Mouse (Mus musculus) cerebellum, adult 8-10 months (tissue): ENCODE data around the gene Bfar.
"Not testable (repeated sequence)": the region's sequence is repeated elsewhere in the genome, so short reads cannot be mapped to it uniquely, and the experiment has no call there.

Experiments used
- DNase-seq: peaks from one replicate; pipeline ENCODE4 v3.0.0; 2022

The Bfar gene

GRCm38 (mm10) chr16:13671685-13672385 is at the start of gene Bfar, which contains the start of gene 3110001I22Rik:
Gene Bfar (plus strand): TSS chr16:13671858.
Gene 3110001I22Rik (plus strand): TSS chr16:13671929.
- peak; percentile 89 for DNase-seq

- DNase-seq: peak; percentile 7
Observed at GRCm38 (mm10) chr16:13628345-13628744, 43.3 kb upstream of the Bfar start.

DNA sequence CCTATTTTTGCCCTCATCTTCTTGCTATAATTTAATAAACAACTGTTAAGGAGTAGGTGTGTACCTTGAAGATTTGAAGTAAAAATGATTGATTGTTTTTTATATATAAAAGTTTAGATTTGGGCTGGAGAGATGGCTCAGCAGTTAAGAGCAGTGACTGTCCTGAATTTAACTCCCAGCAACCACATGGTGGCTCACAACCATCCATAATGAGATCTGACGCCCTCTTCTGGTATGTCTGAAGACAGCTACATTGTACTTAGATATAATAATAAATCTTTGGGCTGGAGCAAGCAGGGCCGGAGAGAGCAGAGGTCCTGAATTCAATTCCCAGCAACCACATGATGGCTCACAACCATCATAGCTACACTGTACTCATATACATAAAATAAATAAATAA is 33.5 kb upstream of the Bfar start:
- DNase-seq: not testable (repeated sequence)

- DNase-seq: no peak
Observed at GRCm38 (mm10) chr16:13639508-13639907, 32.1 kb upstream of the Bfar start.

DNA sequence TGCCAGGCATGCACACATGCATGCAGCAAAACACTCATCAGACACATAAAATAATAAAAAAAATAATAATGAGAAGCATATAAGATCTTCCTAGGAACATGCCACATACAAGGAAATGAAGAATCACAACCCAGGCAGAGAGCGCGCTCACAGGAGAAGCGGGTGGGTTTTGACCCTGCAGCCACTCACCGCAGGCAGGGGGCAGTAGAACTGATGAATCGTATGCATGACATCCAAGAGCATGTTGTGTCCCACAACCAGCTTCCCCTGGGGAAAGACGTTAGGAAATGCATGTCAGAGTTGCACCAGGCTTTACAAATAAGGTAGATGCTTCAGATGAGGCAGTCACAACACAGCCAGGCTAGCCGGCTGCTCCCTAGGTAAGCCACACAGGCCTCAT is 31.6 kb upstream of the Bfar start:
- DNase-seq: no peak

DNA sequence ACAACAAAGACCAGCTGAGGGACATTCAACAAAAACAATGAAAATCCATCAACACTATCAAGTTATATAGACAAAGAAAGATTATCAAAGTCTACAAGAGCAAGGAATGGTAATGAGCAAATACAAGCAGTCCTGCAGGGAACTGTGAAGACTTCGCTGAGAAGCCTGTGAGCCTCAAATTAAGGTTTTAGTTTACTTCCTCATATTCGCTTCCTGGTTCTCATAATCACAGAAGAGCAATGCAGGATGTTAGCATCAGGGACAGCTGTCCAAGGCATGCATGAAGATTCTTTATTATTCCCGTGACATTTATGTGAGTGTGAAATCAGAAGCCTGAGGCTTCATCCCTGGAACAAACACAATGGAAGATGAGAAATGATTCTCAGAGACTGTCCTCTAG is 27.2 kb upstream of the Bfar start:
- DNase-seq: no peak

- no peak for DNase-seq
Observed at GRCm38 (mm10) chr16:13645930-13646329, 25.7 kb upstream of the Bfar start.

DNA sequence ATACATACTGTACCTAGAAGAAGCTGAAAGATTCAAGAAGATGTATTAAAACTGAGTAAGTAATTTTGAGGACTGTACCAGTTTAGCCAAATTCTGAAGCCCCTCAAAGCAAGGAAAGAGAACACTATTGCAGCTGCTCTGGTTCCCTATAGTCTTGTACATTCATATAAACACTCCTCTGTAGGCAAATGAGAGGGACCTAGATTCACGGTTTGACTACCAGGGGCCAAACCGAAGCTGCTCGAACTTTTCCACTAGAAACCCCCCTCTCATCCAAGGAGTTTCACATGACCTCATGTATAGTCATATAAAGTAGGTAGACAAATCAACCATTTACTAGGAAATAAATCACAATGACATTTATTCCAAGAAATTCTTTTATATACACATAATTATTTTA is 12.8 kb upstream of the Bfar start:
- no peak for DNase-seq

DNA sequence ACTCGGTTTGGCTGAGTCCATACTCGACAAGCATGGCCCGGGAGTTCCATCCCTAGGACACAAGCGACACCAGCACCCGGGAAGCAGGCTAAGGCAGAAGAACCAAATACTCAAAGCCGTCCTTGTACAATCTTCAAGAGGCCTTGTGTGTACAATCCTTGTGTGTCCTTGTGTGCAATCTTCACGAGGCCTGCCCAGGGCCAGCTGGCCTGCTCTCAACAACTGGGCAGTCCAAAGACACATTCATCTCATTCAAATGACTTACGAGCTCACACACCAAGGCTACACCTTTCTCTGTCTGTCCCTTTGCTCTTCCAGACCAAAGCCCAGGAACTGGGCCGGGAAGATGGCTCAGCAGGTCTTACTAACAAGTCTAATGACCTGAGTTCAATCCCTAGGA is 10.9 kb upstream of the Bfar start:
- no peak for DNase-seq

- peak; percentile 92 for DNase-seq
Observed at GRCm38 (mm10) chr16:13667878-13668343, 3.7 kb upstream of the Bfar start, which contains the start of gene Parn. Gene Parn (minus strand): TSS chr16:13668170.

- peak; percentile 22 for DNase-seq
Observed at GRCm38 (mm10) chr16:13668402-13669108, 3.1 kb upstream of the Bfar start.

DNA sequence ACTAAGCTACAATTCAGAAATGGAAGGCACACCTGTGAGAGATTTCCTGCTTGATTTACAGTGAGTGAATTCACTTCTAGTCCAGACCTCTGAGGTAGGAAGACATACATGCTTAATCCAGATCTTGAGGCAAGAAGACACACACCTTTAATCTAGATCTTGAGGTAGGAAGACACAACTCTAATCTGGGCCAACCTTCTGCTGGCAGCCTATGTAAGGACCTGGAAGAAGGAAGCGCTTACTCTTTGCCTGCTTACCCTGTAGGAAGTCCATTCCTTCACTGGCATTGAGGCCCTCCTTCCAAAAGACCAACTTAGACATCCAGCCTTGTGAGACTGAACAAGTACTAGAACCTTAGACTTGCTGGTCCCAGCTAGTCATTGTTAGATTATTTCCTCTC is 2.4 kb upstream of the Bfar start:
- DNase-seq: no peak

- DNase-seq: not testable (repeated sequence)
Observed at GRCm38 (mm10) chr16:13670896-13671295, 762 bp upstream of the Bfar start.

- DNase-seq: peak; percentile 38
Observed at GRCm38 (mm10) chr16:13672386-13672898, 784 bp downstream of the Bfar start.

DNA sequence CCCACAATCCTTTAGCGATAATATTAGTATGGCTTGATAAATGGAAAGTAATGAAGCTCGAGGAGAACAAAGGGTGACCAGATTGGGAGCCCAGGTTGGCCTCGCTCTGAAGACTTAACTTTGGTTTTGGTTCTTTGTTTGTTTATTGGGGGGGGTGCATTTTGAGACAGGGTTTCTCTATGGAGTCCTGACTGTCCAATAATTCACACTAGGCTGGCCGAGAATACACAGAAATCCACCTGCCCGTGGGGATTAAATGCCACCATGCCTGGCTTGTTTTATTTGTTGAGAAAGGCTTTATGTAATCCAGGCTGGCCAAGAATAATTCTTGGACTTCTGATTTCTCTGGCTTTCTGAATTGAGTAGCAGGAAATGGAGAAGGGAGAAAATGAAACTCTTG is 1.5 kb downstream of the Bfar start:
- DNase-seq: no peak

DNA sequence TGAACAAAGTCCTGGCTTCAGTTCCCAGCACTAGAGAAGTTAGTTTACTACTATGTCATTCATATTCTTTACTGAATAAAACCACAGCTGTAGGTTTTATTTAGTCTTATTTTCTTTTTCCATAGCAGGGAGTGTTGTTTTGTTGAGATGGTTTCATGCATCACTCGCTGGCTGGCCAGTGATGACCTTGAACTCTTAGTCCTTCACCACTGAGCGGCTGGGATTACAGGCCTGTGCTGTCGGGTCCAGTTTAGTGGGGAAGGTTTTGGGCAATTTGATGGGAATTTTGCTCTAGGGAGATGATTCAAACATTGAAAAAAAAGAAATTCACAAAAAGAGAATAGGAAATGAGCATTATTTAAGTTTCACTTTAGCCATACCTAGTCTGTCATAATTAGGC is 2.9 kb downstream of the Bfar start:
- no peak for DNase-seq

- DNase-seq: no peak
Observed at GRCm38 (mm10) chr16:13678601-13679319, 7.1 kb downstream of the Bfar start.

DNA sequence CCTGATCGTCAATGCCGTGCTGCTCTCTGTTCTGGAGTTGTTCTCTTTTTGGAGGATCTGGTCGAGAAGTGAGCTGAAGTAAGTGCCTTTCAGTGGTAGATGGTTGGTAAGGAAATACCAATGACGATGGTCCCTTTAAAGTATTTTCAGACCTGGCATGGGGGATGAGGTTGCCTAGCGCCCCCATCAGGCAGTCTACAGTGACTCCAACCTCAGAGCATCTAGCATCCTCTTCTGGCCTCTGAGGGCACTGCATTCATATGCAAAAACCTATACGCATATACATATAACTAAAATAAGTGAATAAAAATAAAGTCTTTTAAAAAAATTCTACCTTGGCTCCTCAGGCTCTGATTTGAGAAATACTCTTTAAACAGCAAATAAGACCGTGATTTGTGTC is 27.3 kb downstream of the Bfar start:
- DNase-seq: no peak

- DNase-seq: peak; percentile 4
Observed at GRCm38 (mm10) chr16:13702184-13702583, 30.5 kb downstream of the Bfar start.

GRCm38 (mm10) chr16:13704676-13705075 is 33.0 kb downstream of the Bfar start:
- no peak for DNase-seq

DNA sequence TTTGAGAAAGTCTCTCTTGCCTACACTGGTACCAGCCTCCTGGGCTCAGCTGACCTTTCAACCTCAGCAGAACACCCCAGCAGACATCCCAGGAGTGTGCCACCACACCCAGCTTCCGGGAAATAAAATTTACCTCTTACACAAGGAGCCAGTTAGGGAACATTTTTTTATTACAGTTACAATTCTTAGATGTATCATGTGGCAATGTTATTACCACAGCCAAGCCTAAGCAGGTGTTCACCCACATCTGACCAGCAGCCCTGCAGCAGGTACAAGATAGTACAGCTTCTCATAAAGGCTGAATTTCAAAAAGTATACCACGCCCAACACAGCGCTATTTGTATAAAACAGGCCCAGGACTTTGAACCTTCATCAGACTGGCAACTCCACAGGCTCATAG is 43.3 kb downstream of the Bfar start:
- no peak for DNase-seq

GRCm38 (mm10) chr16:13716821-13717553 is 45.3 kb downstream of the Bfar start:
- no peak for DNase-seq

- DNase-seq: no peak
Observed at GRCm38 (mm10) chr16:13722937-13723336, 51.3 kb downstream of the Bfar start.
